Mouse (Mus musculus) cerebellum, adult 9-10 months (tissue): ENCODE measurements at regions not wholly inside any gene's neighbourhood (a gene's known extent, or its start where the extent isn't known, plus 50 kb on each side); places are given as distances from the start of the nearest gene placed in this dataset.

Experiments used
- DNase-seq: peaks from one replicate; pipeline ENCODE4 v3.0.0; 2022

DNA sequence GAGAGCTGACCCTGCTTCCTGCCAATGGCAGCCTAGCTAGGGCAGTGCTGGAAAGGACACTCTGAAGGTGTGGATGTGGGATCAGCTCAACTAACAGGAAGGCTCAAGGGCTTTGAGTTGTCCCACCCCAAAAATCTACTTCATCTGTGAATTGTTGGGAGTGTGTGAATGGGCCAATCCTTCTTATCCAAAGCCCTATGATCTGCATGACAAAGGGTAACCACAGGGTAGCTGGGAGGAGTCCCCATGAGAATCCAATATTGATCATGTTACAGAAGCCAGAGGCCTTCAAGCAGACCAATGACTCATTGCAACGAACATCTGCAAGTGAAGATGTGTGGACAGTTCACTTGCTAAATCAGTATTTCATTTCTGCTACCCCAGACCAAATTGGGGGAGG, 51.1 kb upstream of the Adra1b start:
- DNase-seq = no peak

GRCm38 (mm10) chr11:43958241-43958975, 57.4 kb upstream of the Adra1b start:
- no peak for DNase-seq

GRCm38 (mm10) chr11:43958976-43959315, 57.9 kb upstream of the Adra1b start:
- DNase-seq = no peak

DNA sequence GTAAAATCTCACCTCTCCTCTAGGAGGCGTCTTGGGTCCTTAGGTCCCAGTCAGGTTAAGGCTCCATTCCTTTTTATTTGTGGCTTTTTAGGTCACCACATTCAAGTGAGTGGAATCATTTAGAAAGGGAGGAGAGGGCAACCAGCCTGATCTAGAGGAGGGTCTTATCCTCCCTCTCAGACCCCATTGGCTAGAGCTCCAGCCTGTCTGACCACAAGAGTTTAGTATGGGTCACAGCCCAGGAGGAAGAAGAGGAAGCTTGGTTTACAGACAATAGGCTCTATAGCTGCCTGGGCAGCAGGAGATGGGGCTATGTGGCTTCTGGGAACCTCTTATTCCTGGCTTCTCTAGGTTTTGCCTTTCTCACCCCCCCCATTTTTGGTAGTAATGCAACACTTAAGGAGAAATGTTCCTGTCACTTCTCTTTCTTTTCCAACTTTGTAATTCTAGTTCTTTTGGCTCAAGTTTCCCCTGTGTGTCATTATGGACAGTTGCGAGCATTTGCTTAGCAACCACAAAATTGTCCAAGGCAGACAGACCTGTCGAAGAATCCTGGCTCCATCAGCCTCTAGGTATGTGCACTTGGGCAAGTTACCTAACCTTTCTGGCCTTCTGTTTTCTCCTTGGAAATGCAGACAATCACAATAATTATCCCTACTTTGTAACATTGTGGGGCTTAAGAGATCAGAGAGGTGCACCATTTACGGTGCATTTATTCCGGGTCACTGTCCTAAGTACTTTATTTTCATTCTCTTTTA, 59.5 kb upstream of the Adra1b start:
- no peak for DNase-seq

DNA sequence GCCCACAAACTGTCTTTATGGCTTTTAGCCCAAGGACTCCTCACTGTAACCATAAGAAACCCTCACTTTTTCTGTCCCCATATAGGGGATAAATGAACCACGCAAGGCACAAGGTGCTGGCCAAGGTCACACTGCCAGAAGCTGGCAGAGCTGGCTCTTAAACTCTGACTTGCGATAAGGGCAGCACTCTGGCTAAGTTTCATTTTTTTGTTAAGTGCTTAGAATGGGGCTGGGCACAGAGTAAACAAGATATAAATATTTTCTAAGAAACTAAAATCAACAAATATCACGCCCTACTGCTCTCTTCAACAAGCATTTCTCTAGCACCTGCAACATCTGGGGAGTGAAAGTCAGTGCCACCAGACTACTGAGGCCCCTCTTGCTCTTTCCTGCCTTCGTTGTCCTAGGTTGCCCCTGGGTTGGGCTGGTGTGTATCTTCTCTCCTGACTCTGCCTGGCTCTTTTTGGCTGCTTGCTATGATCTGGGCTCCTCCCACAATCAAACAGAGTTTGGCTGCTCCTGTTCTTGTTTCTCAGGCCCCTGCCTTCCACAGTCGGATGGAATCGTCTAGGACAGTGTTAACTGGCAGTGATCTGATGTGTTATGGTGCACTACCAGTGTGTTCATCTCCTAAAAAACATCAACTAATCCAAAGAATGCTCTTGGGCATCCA, 60.5 kb upstream of the Adra1b start:
- DNase-seq = no peak

DNA sequence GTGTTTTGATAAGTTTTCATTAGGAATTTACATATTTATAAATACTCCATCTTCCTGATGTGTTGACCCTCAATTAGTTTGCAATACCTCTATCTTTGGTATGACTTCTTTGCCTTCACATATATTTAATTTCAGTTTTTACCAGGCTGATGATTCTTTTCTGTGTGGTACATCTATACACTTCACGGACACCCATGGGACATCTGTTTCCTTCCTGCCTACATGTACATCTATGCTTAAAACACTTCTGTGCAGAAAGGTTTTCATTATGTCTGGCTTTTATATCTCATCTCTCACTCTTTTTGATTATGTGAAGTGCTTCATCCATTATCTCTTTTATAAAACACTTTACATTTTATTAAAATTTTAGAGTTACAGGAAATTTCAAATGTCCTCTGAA, 66.8 kb upstream of the Adra1b start:
- no peak for DNase-seq

DNA sequence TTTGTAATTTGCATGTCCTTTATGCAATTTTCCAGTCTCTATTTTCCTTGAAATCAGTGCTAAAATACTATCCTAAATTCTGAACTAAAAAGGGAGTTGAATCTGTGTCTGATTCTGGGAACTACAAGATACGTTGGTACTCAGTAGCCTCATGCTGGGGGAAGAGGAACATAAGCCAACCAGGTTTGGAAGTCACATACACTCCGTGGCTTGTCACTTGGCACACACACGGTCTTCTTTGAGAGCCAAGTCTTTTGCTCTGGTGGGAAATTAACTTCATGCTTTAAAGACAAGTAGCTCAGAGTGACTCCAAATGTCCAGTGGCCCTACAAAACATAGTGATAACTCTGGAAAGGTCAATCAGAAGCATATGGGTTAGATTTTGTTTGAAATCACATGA, 70.9 kb upstream of the Adra1b start:
- DNase-seq = no peak

DNA sequence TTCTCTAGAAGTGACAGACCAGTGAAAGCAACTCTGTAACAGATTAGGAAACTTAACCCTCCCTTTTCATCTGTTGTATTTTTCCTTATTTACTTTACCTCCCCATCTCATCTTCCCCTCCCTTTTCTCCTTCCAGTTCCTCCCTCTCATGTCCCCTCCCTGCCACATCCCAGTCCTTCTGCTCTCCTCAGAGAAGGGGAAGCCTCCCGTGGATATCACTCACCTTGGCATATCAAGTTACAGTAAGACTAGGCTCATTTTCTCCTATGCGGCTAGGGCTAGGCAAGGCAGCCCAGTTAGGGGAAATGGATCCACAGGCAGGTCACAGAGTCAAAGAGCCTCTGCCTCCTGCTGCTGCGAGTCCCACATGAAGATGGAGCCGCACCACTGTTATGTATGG, 75.0 kb upstream of the Adra1b start:
- DNase-seq = no peak

DNA sequence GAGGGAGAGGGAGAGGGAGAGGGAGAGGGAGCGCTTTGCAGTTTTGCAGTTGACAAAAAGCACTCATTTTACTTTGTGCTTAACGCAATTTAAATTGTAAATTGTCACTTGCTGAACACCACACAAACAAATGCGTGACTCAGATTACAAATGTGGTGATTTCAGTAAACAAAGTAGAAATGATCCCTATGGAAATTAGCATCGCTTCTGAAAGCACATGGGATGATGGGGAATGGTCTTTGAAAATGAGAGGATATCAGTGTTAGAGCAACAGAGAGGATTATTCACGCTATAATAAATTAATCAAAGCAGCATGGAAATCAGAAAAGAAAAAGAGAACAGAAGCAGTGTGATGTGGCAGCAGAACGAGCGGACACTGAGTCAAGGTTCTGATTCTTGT, 78.4 kb upstream of the Adra1b start:
- no peak for DNase-seq

- no peak for DNase-seq
Observed at GRCm38 (mm10) chr11:43980444-43980843, 79.4 kb upstream of the Adra1b start.

DNA sequence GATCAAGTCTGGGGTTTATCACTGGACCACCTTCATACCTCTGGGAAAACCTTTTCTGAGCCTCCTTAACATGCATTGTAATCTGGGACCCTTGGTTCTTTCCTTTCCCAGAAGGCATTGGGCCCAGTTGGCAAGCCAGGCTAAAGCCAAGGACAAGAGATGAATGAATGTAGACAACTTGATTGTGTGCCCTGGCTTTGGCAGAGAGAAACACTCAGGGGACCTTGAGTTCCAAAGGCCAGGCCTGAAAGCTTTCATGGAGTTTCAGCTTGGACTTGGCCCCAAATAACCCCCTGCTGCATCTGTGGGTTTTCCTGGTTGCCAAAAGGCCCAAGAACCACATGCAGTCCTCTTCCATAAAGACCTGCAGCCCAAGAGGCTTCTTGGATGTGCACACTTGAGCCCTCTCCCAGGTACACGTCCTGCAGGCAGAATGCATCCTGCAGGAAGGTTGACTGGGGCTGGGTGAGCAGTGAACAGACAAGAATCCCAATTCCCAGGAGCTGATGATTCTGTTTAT, 89.0 kb upstream of the Adra1b start:
- no peak for DNase-seq

DNA sequence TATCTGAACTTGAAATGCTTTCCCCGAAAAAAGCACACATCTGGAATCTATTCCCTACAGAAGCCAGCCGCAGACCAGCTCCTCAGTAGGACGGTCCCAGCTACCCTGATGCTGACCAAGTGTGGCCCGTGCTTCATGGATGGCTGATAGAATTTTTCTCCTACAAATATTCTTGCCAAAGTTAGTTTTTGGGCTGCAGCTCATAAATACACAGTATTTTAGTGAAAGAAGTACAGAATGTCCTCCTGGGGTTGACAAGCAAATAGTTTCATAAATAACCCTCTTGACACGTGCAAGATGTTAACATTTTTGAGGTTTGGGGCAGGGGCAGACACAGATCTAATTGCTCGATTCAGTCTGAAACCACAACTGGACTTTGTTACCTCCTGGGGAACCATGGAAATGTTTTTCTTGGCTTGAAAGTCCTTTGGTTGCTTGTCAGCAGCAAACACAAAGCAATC, 91.0 kb upstream of the Adra1b start:
- DNase-seq = no peak

DNA sequence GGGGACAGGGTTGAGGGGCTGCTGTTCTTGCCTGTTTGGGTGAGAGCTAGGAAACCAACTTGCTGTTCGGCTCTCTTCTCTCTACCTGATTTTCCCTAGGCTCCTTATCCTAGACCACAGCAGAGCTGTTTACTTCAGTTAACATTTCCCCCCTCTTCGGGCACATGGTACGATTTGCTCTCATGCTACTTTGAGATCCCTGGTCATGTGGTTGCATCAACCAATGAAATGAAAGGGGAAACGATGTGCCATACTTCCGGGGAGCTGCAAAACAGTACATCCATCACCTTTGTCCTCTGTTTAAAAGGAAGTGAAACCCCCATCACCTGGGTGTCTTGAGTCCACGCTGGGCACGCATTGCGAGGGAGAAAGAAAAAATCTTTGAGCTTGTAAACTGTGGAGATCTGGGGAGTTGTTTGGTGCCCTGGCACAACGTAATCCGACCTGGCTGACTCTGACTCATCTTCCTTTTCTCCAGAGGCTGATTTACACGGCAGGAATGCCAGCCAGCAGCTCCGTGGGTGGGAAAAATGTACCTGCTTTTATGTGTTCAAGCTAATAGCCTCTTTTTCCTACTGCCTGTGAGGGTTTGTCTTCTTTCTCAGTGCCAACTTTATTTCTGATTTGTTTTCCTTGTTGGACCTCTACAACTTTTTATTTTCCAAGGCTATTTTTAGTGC, 97.2 kb upstream of the Adra1b start:
- DNase-seq = no peak

- DNase-seq = no peak
Observed at GRCm38 (mm10) chr11:44000056-44000455, 99.0 kb upstream of the Adra1b start.

- DNase-seq = no peak
Observed at GRCm38 (mm10) chr11:44001843-44002589, 101.0 kb upstream of the Adra1b start.

DNA sequence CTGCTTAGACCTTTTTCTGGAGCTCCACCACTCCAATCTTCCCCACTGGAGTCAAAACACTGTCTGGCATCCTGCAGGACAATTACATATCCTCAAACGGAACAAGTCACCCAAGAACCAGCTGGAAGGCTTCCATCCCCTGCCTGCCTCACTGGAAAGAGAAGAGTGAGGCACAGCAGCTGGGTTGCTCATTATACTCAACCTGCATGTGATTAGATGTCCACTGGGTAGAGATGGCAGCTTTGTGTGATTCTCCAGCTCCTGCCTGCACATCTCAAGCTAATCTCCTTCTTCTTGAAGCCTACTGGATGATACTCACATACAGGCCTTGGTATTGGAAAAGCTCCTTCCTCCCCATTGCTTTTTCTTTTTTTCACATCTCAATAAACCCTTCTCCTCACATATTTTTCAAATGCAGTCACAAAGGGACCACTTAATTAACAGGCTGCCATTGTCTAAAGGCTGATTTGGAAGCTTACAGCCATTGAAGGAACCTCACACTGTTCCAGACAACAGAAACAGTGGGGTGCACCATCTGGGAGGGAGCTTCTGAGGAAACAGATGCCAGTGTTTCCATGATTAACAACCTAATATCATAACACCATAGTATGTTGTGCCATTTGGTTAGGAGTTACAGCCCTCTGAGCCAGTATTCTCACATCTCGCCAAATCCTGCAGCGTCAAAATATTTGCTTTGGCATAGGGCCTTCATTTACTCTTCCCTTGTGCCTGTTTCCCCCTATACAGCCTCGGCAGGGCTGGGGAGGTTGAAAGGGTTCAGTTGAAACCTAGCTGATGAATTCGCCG, 101.9 kb upstream of the Adra1b start:
- peak; percentile 82 for DNase-seq

DNA sequence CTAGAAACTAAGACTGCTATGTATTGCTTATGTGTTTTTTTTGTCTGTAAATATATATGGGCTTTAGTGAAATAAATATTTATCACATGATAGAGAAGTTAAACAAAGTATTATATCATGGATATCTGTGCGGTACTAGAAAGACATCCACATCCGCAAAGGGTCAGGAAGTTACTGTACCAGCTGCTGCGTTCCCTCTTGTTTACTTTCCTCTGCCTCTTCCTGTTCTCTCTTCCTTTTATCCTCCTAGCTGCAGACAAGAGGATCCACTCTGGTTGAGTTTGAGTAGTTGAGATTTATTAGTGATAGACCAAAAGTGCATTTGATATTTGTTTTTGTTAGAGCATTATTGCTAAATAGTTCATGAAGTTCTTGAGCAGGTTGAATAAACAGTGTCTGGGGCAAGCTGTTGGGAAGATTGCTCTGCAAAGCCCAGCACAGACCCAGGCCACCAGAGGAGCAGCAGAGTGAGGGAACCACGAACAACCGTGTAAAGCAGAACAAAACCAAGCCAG, 106.6 kb upstream of the Adra1b start:
- DNase-seq = no peak

- no peak for DNase-seq
Observed at GRCm38 (mm10) chr11:44012314-44012713, 111.3 kb upstream of the Adra1b start.

- DNase-seq = no peak
Observed at GRCm38 (mm10) chr11:44013841-44014240, 112.8 kb upstream of the Adra1b start.

DNA sequence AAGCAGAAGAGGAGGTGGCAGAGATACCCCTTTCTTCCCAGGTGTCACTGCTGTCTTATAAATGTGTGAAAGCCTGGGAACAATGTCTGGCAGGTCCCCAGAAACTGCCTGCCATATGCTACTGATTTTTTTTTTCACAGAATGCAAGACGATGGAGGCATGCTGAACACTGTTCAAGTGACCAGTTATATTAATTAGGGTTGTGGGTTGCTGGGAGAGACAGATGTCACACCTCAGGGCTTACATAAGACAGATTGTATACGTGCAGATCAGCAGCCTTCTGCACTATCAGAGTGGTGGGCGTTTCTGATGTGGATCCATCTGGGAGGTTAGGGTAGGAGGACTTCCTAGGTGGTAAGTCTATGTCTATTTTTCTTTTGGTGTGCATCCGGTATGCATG, 120.6 kb upstream of the Adra1b start:
- no peak for DNase-seq

DNA sequence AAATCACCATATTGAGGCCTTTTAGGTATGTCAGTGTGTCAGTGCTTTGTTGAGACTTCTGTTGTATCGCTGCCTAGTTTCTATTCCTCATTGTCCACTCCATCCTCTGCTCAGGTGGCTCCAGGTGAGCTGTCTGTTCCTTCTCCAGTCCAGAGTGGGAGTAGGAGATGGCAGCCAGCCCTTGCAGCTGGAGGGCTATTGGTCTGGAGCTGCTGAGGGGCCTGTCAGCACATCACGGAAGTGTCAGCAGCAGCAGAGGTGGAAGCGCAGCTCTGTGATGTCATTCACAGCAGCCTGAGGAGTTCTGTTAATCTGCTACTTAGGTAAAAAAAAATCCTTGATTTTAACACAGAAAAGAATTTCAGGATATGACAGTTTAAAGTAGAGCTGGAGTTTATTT, 126.0 kb upstream of the Adra1b start:
- no peak for DNase-seq
